Mouse (Mus musculus) frontal cortex, adult 2 months (tissue): ENCODE data around the gene Rgs16. TPM values are rescaled to one million over a fixed set of nuclear protein-coding genes. Genes with fewer than 3 reads are reported as not detected.

Experiments used
- DNase-seq, 2 experiments: peaks; one replicate each; pipeline ENCODE4 v3.0.0; 2022; ENCODE audit warnings: low spot score in 1 of 2; ENCODE audit errors: extremely low spot score in 1 of 2
- polyA plus RNA-seq: library from polyadenylated mRNA; depleted of rRNA; stranded (reverse); fragments of >200 nt; gene quantifications from 2 replicates; pipeline ENCODE4 v1.2.3, GENCODE M21; 2012

Rgs16 gene
- polyA plus RNA-seq, 1 experiment = 9.4 TPM

GRCm38 (mm10) chr1:153717990-153718389 lies 22.2 kb upstream of the Rgs16 start:
- no peak for DNase-seq

DNA sequence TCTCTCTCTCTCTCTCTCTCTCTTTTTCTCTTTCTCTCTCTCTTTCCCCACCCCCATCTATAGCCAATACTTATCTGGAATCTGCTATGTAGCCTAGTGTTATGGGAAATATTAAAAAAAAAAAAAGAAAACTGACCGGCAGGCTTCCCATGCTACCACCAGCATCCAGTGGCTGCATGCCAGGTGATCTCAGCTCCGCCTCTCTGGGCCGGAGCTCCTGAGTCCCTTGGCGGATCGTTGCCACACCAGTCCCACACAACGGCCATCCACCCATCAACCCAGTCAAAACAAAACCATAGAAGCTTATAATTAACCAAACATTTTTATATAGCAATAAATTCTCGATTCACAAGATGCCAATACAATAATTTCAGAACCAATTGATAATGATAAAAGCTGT lies 19.2 kb upstream of the Rgs16 start:
- no peak for DNase-seq

- DNase-seq = no peak
Measured at GRCm38 (mm10) chr1:153721565-153722310, 18.4 kb upstream of the Rgs16 start.

- DNase-seq = no peak
Measured at GRCm38 (mm10) chr1:153723426-153723825, 16.7 kb upstream of the Rgs16 start.

- DNase-seq = no peak
Measured at GRCm38 (mm10) chr1:153726636-153727035, 13.5 kb upstream of the Rgs16 start.

GRCm38 (mm10) chr1:153729806-153730205 lies 10.3 kb upstream of the Rgs16 start:
- DNase-seq = no peak

DNA sequence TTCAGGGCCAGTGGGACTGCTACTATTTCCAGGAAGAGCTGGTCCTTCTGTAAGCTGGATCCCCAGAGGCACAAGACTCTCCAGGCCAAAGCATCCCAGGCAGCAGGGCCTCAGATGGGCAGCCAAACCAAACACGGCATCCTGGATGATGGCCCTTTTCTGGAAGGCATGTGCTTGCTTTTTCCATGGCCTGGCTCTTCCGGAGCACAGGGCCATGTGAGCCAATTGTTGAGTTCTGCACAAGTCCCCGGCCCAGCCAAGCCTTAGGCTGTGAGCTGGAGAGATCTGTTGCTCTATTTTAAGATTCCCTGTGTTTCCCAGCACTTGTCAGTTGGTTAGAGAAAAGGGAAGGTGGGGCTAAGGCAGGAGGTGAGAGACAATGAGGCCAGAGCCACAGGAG lies 9.5 kb upstream of the Rgs16 start:
- no peak for DNase-seq

GRCm38 (mm10) chr1:153733181-153733580 lies 7.0 kb upstream of the Rgs16 start:
- DNase-seq = no peak

GRCm38 (mm10) chr1:153734866-153735265 lies 5.3 kb upstream of the Rgs16 start:
- DNase-seq = no peak

- no peak for DNase-seq
Measured at GRCm38 (mm10) chr1:153736096-153736495, 4.1 kb upstream of the Rgs16 start.

DNA sequence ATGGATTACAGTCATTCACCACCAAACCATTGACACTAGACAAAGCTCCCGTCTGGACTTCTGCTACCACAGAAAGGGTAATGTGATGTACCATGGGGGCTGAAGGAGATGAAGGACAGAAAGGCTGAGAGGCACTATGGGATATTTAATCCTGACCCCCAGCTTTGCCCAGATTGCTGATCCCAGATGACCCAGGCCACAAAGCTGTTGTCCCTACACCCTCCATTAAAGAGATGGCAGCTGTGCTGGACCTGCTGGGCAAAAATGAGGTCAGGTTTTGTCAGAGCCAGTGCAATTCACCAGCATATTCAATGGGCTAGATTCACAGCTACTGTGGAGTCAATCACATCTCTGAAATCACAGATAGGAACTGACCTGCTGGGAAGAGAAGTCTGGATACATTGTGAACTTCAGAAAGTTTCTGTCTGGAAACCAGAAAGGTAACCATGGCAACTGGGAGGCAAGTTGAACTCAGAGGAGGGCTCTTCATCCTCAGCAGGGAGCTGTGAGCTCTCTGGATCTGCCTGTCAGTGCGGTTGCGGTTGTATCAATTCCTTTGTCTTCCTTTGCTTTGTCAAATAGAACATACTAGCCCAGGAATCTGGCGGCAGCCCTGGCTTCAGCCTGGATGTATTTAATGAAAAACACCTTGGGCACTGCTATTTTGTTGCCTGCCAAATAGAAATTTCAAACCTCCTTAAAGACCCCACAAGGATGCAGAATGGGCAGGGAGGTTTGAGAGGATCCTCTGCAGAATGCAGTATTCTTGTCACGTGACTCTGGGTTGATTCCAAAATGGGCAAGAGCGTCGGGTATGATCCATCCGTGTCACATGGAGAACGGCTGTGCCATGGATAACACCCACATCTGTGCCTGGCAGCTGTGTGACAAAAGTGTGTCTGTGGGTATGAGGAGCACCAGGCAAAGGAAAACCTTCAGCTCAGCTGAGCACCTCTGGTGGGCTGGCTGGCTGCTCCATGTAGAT lies 2.8 kb upstream of the Rgs16 start:
- DNase-seq = no peak

DNA sequence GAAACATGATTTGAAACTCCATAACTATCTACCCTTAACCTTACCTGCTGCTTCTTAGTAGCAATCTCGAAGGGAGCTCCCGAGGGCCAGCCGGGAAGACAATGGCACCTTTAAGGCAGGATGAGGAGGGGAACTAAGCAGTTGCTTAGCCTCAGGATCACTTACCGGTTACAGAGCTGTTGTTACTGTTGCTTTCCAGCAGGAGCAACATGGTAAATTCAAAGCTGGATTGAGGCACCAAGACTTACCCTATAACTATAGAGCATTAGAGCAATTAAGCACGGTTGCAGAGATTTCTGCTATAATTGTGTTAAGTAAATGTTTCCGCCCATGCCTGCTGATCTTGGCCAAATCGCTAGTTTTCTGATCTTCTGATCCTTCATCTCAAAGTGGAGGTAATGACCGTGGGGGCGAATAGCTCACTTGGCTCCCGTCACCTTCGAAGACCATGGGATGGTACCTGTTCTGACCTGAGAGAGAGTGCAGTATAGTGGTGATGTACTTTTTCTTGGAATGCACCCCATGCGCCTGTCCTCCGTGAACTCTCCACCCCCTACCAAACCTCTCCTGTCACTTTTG lies 623 bp upstream of the Rgs16 start:
- DNase-seq = no peak

DNA sequence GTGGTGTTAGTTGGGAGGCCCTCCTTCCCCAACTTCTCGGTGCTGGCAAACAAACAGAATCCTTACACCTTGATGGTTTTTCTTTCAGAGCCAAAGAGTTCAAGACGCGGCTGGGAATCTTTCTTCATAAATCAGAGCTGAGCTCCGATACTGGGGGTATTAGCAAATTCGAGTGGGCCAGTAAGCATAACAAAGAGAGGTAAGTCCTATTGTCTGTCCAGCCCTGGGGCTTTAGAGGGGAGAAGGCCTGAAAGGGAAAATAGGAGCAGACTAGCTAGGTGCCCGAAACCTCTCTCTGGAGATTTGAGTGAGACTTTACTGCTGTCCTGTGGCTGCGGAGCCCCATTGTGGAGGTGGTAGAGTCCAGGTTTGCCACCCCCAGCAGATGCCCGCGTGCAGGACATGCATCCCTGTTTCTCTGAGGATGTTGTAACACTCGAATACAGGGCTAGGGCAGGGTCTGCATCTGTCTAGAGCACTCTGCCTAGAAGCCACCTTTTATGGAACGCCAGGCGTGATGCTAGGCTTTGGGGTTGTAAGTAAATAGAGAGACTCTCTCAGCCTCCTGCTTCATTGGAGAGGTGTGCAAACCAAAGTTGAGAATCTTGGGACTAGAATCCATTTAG lies 739 bp downstream of the Rgs16 start:
- DNase-seq = no peak

DNA sequence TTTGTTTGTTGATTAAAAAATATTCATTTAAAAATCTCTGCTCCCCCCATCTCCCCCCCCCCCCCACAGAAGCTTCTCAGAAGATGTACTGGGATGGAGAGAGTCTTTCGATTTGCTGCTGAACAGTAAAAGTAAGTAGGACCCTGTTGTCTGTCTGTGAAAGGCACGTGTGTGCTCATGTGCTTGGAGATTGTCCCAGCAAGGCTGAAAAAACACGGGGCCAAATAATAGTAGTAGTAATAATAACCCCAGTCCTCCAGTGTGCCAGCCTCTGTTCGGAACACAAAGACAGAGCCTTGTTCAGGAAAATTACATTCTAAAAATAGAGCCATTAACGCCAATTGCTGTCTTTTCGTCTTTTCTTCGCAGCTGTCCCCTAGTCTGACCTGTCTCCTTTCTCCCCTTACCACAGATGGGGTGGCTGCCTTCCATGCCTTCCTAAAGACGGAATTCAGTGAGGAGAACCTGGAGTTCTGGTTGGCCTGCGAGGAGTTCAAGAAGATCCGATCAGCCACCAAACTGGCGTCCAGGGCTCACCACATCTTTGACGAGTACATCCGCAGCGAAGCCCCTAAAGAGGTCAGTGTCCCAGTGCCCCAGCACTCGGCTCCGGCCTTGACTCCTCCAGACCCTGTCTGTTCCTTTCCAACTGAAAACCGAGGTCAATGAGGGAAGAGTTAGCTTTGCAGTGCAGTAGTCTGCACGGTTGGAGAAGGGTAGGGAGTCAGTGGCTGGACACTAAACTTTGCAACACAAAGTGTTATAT lies 1.6 kb downstream of the Rgs16 start:
- DNase-seq = no peak

- DNase-seq = peak in 1 of 2 experiments; percentile 88
Measured at GRCm38 (mm10) chr1:153742374-153743155, 2.4 kb downstream of the Rgs16 start.

- DNase-seq = no peak
Measured at GRCm38 (mm10) chr1:153746119-153746670, 6.0 kb downstream of the Rgs16 start.

DNA sequence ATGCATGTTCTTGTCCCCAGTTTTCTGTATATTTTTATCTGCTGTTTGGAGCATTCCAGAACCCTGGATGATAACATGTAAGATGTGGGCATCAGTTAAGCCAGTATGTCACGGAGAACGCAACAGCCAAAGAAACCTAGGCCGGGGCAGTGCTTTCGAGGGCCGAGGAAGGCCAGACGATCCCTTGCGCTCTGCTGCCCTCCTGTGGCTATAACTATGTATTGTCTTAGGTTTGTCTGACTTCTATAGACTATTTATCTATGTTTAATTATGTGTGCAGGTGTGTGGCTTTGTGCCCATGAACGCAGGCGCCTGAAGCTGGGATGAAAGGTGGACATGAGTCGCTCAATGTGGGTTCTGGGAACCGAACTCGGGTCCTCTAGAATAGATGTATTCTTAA lies 6.6 kb downstream of the Rgs16 start:
- DNase-seq = peak in 1 of 2 experiments; percentile 90

DNA sequence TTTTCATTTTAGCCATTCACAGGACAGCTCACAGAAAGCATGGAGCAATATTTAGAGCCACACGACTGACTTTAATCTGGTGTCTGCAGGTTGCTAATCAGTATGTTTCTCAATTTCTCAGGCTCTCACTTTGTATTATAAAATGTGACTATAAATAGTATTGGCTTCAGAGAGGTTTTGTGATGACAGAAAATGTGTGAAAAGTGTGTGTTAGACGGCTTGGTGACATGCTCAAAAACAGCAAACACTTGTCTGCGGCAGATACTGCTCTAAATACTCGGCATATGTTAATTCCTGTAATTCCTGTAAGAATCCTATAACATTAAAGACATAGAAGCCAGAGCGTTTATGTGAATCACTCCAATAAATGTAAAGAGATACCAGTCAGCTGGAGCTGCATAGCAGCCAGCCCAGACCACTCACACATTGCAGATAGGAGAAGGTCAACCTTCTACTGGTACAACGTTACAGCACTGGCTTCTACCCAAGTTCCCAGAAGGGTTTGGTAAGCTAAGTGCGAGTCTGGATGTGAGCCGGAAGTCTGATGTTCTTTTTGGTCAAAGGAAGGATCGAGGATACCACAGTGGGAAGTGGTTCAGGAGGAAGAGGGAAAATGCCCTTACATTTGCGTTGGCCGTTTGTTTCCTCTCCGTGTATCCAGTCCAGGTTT lies 7.8 kb downstream of the Rgs16 start:
- no peak for DNase-seq
